Mouse (Mus musculus): ENCODE results near the gene Sos1. TPM values are rescaled to one million over a fixed set of nuclear protein-coding genes. Genes with fewer than 3 reads are reported as not detected.
A peak's percentile ranks its signal among the peaks of the same experiment; 100 is the strongest.

Sos1 gene
- total RNA-seq, 2 experiments from 2014 or later = 15.0 to 15.6 TPM

- DNase-seq (ENCODE audit: low spot score) = no peak
These were observed 54.1 kb downstream of the Sos1 start for GRCm38 (mm10) chr17:80426171-80426570.

- no peak for DNase-seq (ENCODE audit: low spot score)
These were observed 59.3 kb downstream of the Sos1 start for GRCm38 (mm10) chr17:80420998-80421397.

GRCm38 (mm10) chr17:80418572-80419210 lies 61.6 kb downstream of the Sos1 start:
- no peak for DNase-seq (ENCODE audit: low spot score)

GRCm38 (mm10) chr17:80411182-80411581 lies 69.1 kb downstream of the Sos1 start:
- DNase-seq (ENCODE audit: low spot score) = no peak

- DNase-seq (ENCODE audit: low spot score) = no peak
These were observed 82.0 kb downstream of the Sos1 start for GRCm38 (mm10) chr17:80398243-80398642.

GRCm38 (mm10) chr17:80391423-80392403 lies 88.5 kb downstream of the Sos1 start:
- peak; percentile 44 for DNase-seq (ENCODE audit: low spot score)

- no peak for DNase-seq (ENCODE audit: low spot score)
These were observed 90.2 kb downstream of the Sos1 start for GRCm38 (mm10) chr17:80390024-80390423.

- no peak for DNase-seq (ENCODE audit: low spot score)
These were observed 94.6 kb downstream of the Sos1 start for GRCm38 (mm10) chr17:80385671-80386070.

- DNase-seq (ENCODE audit: low spot score) = peak; percentile 22
These were observed 101.9 kb downstream of the Sos1 start for GRCm38 (mm10) chr17:80378386-80378785.

GRCm38 (mm10) chr17:80373726-80374096 lies 106.5 kb downstream of the Sos1 start:
- no peak for DNase-seq (ENCODE audit: low spot score)

- peak; percentile 79 for DNase-seq (ENCODE audit: low spot score)
These were observed 107.1 kb downstream of the Sos1 start, which contains the start of gene Gm10190 for GRCm38 (mm10) chr17:80372989-80373725. TSS of gene Gm10190 (minus strand) at chr17:80373541.

- no peak for DNase-seq (ENCODE audit: low spot score)
These were observed 111.6 kb downstream of the Sos1 start for GRCm38 (mm10) chr17:80368606-80369005.

- DNase-seq (ENCODE audit: low spot score) = no peak
These were observed 113.0 kb downstream of the Sos1 start for GRCm38 (mm10) chr17:80367276-80367675.

GRCm38 (mm10) chr17:80360245-80360644 lies 120.0 kb downstream of the Sos1 start:
- DNase-seq (ENCODE audit: low spot score) = no peak

- no peak for DNase-seq (ENCODE audit: low spot score)
These were observed 133.0 kb downstream of the Sos1 start for GRCm38 (mm10) chr17:80347234-80347633.

- no peak for DNase-seq (ENCODE audit: low spot score)
These were observed 133.6 kb downstream of the Sos1 start for GRCm38 (mm10) chr17:80346591-80347125.

GRCm38 (mm10) chr17:80345277-80345676 lies 135.0 kb downstream of the Sos1 start:
- DNase-seq (ENCODE audit: low spot score) = no peak
